Mouse (Mus musculus) stomach, postnatal 0 days (tissue): ENCODE results near the gene Wdr45. TPM values are rescaled to one million over a fixed set of nuclear protein-coding genes. Genes with fewer than 3 reads are reported as not detected.
A peak's percentile ranks its signal among the peaks of the same experiment; 100 is the strongest.

ENCODE experiments used
- ATAC-seq: fragments of 200-750 bp; cut with Nextera tagmentation; 2 replicates; pipeline ENCODE4 v1.8.0; 2017; ENCODE audit not compliant: low FRiP score, low TSS enrichment
- DNase-seq: peaks from one replicate; pipeline ENCODE4 v3.0.0-alpha.2; 2016; ENCODE audit warnings: low spot score
- H3K27ac ChIP-seq: fragments of 300-500 bp; sonication (generic); replicated peaks from 2 replicates; pipeline ENCODE4 v1.5.1; 2014; ENCODE audit warnings: mild to moderate bottlenecking, control low read depth
- H3K27me3 ChIP-seq: fragments of 300-500 bp; sonication (generic); 2 replicates; pipeline ENCODE4 v1.6.1; 2014; ENCODE audit warnings: low read length; ENCODE audit not compliant: control insufficient read depth, insufficient read depth
- H3K36me3 ChIP-seq: fragments of 300-500 bp; sonication (generic); 2 replicates; pipeline ENCODE4 v1.6.1; 2014; ENCODE audit warnings: low read length, mixed read lengths; ENCODE audit not compliant: control insufficient read depth, insufficient read depth
- H3K4me1 ChIP-seq: fragments of 300-500 bp; sonication (generic); replicated peaks from 2 replicates; pipeline ENCODE4 v1.6.1; 2014; ENCODE audit warnings: antibody characterized with exemption; ENCODE audit not compliant: control insufficient read depth, insufficient read depth
- H3K4me2 ChIP-seq: fragments of 300-500 bp; sonication (generic); replicated peaks from 2 replicates; pipeline ENCODE4 v1.6.1; 2014; ENCODE audit warnings: low read depth, mild to moderate bottlenecking, control low read depth, moderate library complexity
- H3K4me3 ChIP-seq: fragments of 300-500 bp; sonication (generic); 2 replicates; pipeline ENCODE4 v1.5.1; 2014; ENCODE audit warnings: low read depth, low read length, control low read depth
- H3K9ac ChIP-seq: fragments of 300-500 bp; sonication (generic); 2 replicates; pipeline ENCODE4 v1.6.1; 2014; ENCODE audit warnings: mild to moderate bottlenecking, low read length, control low read depth, mixed read lengths
- H3K9me3 ChIP-seq: fragments of 300-500 bp; sonication (generic); 2 replicates; pipeline ENCODE4 v1.6.1; 2016; ENCODE audit warnings: low read length; ENCODE audit not compliant: control insufficient read depth
- CTCF ChIP-seq: IDR thresholded peaks from 2 replicates; pipeline ENCODE4 v1.5.1; 2016; ENCODE audit warnings: antibody characterized with exemption, low read depth, mild to moderate bottlenecking, moderate library complexity
- EP300 ChIP-seq: optimal IDR thresholded peaks from 2 replicates; pipeline ENCODE3; 2016; ENCODE audit warnings: antibody characterized with exemption
- WGBS: fragments of 180-500 bp; shearing (Covaris S2); extraction: QIAGEN DNeasy Blood & Tissue Kit; methylation state at CpG from one replicate; pipeline ENCODE4 v1.1.7; 2014; 5-methylcytosine and 5-hydroxymethylcytosine counted together
- polyA plus RNA-seq: library from polyadenylated mRNA; unstranded; fragments of >200 nt; fragmentation: Nextera tagmentation; extraction: Ambion mirVana; gene quantifications from 2 replicates; pipeline ENCODE4 v1.2.1, GENCODE M21; 2015

Wdr45 gene
- polyA plus RNA-seq, 1 experiment from 2014 or later = 30.3 TPM

- Histone ChIP-seq H3K4me2 (no peak overlapping the region), H3K4me1 (no peaks in the 10 kb centered on the region), H3K4me3 (no peak overlapping the region), H3K9me3 (no peaks in the 10 kb centered on the region), H3K27ac (no peak overlapping the region), H3K9ac (no peak overlapping the region), H3K36me3 (no peaks in the 10 kb centered on the region), H3K27me3 (no peaks in the 10 kb centered on the region)
- DNase-seq (no peak), ATAC-seq (no peak)
- no peak for TF ChIP-seq EP300
- TF ChIP-seq CTCF = peak; percentile 60
- WGBS = 58% methylated on average over 2 of the region's 2 CpGs
These were observed 58.6 kb downstream of the Wdr45 start for GRCm38 (mm10) chrX:7772766-7773165.

- Histone ChIP-seq H3K9ac (no peak overlapping the region), H3K4me1 (no peaks in the 10 kb centered on the region), H3K27ac (no peak overlapping the region), H3K36me3 (no peaks in the 10 kb centered on the region), H3K9me3 (no peaks in the 10 kb centered on the region), H3K4me2 (no peak overlapping the region), H3K27me3 (no peaks in the 10 kb centered on the region), H3K4me3 (no peak overlapping the region)
- DNase-seq (no peak), ATAC-seq (no peak)
- WGBS = 68% methylated on average over 9 of the region's 9 CpGs
- TF ChIP-seq CTCF (no peak), EP300 (no peak)
These were observed 61.5 kb downstream of the Wdr45 start for GRCm38 (mm10) chrX:7775501-7776205.

GRCm38 (mm10) chrX:7776329-7777082 is 62.4 kb downstream of the Wdr45 start:
- H3K4me3 ChIP-seq = no peak overlapping the region
- no peak overlapping the region for H3K27ac ChIP-seq
- no peak overlapping the region for H3K9ac ChIP-seq
- ATAC-seq (peak; percentile 64; the same call in 1 of the 2 replicates), DNase-seq (peak; percentile 43)
- TF ChIP-seq CTCF (peak; percentile 81), EP300 (no peak)
- no peaks in the 10 kb centered on the region for H3K27me3 ChIP-seq
- H3K9me3 ChIP-seq = no peaks in the 10 kb centered on the region
- H3K4me2 ChIP-seq = no peak overlapping the region
- no peaks in the 10 kb centered on the region for H3K36me3 ChIP-seq
- 41% methylated on average over 8 of the region's 8 CpGs for WGBS
- no peaks in the 10 kb centered on the region for H3K4me1 ChIP-seq

Other genes with a start within 250 kb of the Wdr45 start
- gene Foxp3, start 140.7 kb upstream of the Wdr45 start, polyA plus RNA-seq = not detected in 2 replicates
- gene Ppp1r3f, start 140.1 kb upstream of the Wdr45 start, polyA plus RNA-seq = 0.79 and 1.0 TPM in 2 replicates
- gene Ccdc22, start 108.8 kb upstream of the Wdr45 start, polyA plus RNA-seq = 13.8 and 14.0 TPM in 2 replicates
- not detected in 2 replicates for gene Cacna1f, start 107.2 kb upstream of the Wdr45 start, polyA plus RNA-seq
- 6.5 and 6.8 TPM in 2 replicates for gene Syp, start 75.9 kb upstream of the Wdr45 start, polyA plus RNA-seq
- gene Prickle3, start 57.1 kb upstream of the Wdr45 start, polyA plus RNA-seq = 8.5 and 9.7 TPM in 2 replicates
- gene Plp2, start 42.9 kb upstream of the Wdr45 start, polyA plus RNA-seq = 262 and 271 TPM in 2 replicates
- 0.95 and 1.3 TPM in 2 replicates for gene Magix, start 33.1 kb upstream of the Wdr45 start, polyA plus RNA-seq
- 18.0 and 18.5 TPM in 2 replicates for gene Gpkow, start 17.2 kb upstream of the Wdr45 start, polyA plus RNA-seq
- gene Gm45208, start 7.9 kb downstream of the Wdr45 start, polyA plus RNA-seq = not detected in 2 replicates
- 23.8 and 26.0 TPM in 2 replicates for gene Praf2, start 14.1 kb downstream of the Wdr45 start, polyA plus RNA-seq
- 21.5 and 23.0 TPM in 2 replicates for gene Ccdc120, start 36.6 kb downstream of the Wdr45 start, polyA plus RNA-seq
- gene Tfe3, start 48.2 kb downstream of the Wdr45 start, polyA plus RNA-seq = 17.3 and 18.2 TPM in 2 replicates
- 20.0 and 20.9 TPM in 2 replicates for gene Gripap1, start 75.4 kb downstream of the Wdr45 start, polyA plus RNA-seq
- 0.42 and 0.92 TPM in 2 replicates for gene Kcnd1, start 108.0 kb downstream of the Wdr45 start, polyA plus RNA-seq
- 21.2 and 22.0 TPM in 2 replicates for gene Otud5, start 127.0 kb downstream of the Wdr45 start, polyA plus RNA-seq
- gene Pim2, start 163.9 kb downstream of the Wdr45 start, polyA plus RNA-seq = 4.8 and 5.0 TPM in 2 replicates
- 28.7 and 32.5 TPM in 2 replicates for gene Slc35a2, start 169.7 kb downstream of the Wdr45 start, polyA plus RNA-seq
- gene Pqbp1, start 184.9 kb downstream of the Wdr45 start, polyA plus RNA-seq = 60.6 and 62.2 TPM in 2 replicates
- 85.6 and 90.5 TPM in 2 replicates for gene Timm17b, start 185.0 kb downstream of the Wdr45 start, polyA plus RNA-seq
- not detected in 2 replicates for gene Gm10491, start 193.5 kb downstream of the Wdr45 start, polyA plus RNA-seq
- not detected in 2 replicates for gene Gm10490, start 195.2 kb downstream of the Wdr45 start, polyA plus RNA-seq
- gene Pcsk1n, start 205.5 kb downstream of the Wdr45 start, polyA plus RNA-seq = 12.0 and 12.2 TPM in 2 replicates
- gene Eras, start 214.3 kb downstream of the Wdr45 start, polyA plus RNA-seq = not detected in 2 replicates
- 6.2 and 6.7 TPM in 2 replicates for gene Hdac6, start 233.6 kb downstream of the Wdr45 start, polyA plus RNA-seq